Mouse (Mus musculus): ENCODE results near the gene D10Jhu81e.

DNA sequence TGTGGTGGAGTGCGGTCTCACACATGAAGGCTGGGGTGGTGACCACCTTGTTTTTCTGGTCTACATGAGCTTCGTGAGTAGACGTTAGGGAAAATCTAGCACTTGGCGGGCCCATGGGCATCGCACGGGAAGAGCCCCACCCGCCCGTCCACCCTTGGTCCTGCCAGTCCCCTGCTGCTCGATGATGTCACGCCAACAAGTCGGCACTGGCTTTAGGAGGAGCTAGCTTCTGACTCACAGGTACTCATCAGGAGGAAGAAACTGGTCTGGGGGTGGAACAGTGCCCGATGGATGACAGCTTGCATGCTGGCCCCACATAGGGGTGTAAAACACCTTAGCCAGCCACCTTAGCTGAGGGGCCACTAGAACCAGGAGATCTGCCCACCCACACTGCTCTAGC is 6.9 kb downstream of the D10Jhu81e start:
- TF ChIP-seq CTCF (IDR thresholded peaks at IDR 0.05; ENCODE audit: low read depth, low read length) (no peak), POLR2A (IDR thresholded peaks at IDR 0.05; ENCODE audit: insufficient read depth, low read length) (no peak)

Measured in ES-Bruce4 (cell line).